In genomic region chr13:116714809-116715208, GRCm38 (mm10) we compare ENCODE assay signal across 9 mouse cellular contexts.
DNase-seq lines count a peak whose midpoint lies in the region; ATAC-seq lines count a peak whose summit lies in the region.
"Had no signal": no experiment of that assay in that cellular context is flagged by ENCODE, and none has a peak within 500 bp of the region (broad histone marks: within the 10 kb centered on the region; RNA-seq: fewer than 3 reads in every experiment).

No protein-coding gene starts in this region.

- ATAC-seq in liver, embryonic 12.5 days = no peak
- 0 out of 2 replicates have a peak, but pooled peaks have one; percentile 28 for ATAC-seq in hindbrain, embryonic 14.5 days (ENCODE audit: low FRiP score)

- H3K4me3 ChIP-seq in liver, embryonic 12.5 days = no peak overlapping the region
- no peak overlapping the region for H3K4me3 ChIP-seq in hindbrain, embryonic 14.5 days (replicated peaks; ENCODE audit: low read length)
- H3K4me3 ChIP-seq: embryonic facial prominence, embryonic 15.5 days had no signal

- DNase-seq in liver = peak; percentile 26
- DNase-seq in ZHBTc4 (ENCODE audit: low read depth, low spot score) = peak; percentile 58
- peak; percentile 56 to 59 for DNase-seq in cerebellum, postnatal 36 days
- peak; percentile 86 for DNase-seq in hindbrain, embryonic 14.5 days (ENCODE audit: low spot score)
- peak; percentile 41 to 73 for DNase-seq in left cerebral cortex, postnatal 14 days (ENCODE audit: low spot score in 2 of 2)
- peak; percentile 1 for DNase-seq in naive thymus-derived CD4-positive, alpha-beta T cell, adult 2 months (ENCODE audit: low read depth)
- no peak for DNase-seq in thymus, postnatal 36 days

- WGBS in liver, embryonic 12.5 days (ENCODE audit: insufficient replicate concordance) = 17% methylated on average over 5 of the region's 5 CpGs
- 14% methylated on average over 5 of the region's 5 CpGs for WGBS in hindbrain, embryonic 14.5 days

- H3K9ac ChIP-seq in liver, embryonic 12.5 days = no peak overlapping the region
- no peak overlapping the region for H3K9ac ChIP-seq in hindbrain, embryonic 14.5 days
- H3K9ac ChIP-seq: embryonic facial prominence, embryonic 15.5 days had no signal

- intact Hi-C loops in left cerebral cortex, postnatal 14 days (cut with DNase I) = loop anchor here (5.0 to 10.0 kb wide), 4 partner anchors 1038 to 1880 kb away; no protein-coding TSS in a partner anchor

- H3K27ac ChIP-seq in liver, embryonic 12.5 days = no peak overlapping the region
- no peak overlapping the region for H3K27ac ChIP-seq in hindbrain, embryonic 14.5 days
- H3K27ac ChIP-seq: embryonic facial prominence, embryonic 15.5 days had no signal

- peaks cover 24% of the 10 kb centered on the region for H3K27me3 ChIP-seq in liver, embryonic 12.5 days (replicated peaks)
- H3K27me3 ChIP-seq in hindbrain, embryonic 14.5 days (ENCODE audit: control insufficient read depth, insufficient read depth, low read length) = peaks cover 60% of the 10 kb centered on the region

- no peaks in the 10 kb centered on the region for H3K36me3 ChIP-seq in liver, embryonic 12.5 days
- no peaks in the 10 kb centered on the region for H3K36me3 ChIP-seq in hindbrain, embryonic 14.5 days (replicated peaks; ENCODE audit: control insufficient read depth, insufficient read depth)
- H3K36me3 ChIP-seq: embryonic facial prominence, embryonic 15.5 days had no signal

- no peaks in the 10 kb centered on the region for H3K4me1 ChIP-seq in liver, embryonic 12.5 days
- H3K4me1 ChIP-seq in hindbrain, embryonic 14.5 days (replicated peaks; ENCODE audit: control insufficient read depth, insufficient read depth, low read length) = peaks cover 5% of the 10 kb centered on the region; the same call in 1 of the 2 replicates

- no peaks in the 10 kb centered on the region for H3K9me3 ChIP-seq in liver, embryonic 12.5 days (replicated peaks)
- H3K9me3 ChIP-seq in hindbrain, embryonic 14.5 days (ENCODE audit: control insufficient read depth, low read length) = no peaks in the 10 kb centered on the region
- H3K9me3 ChIP-seq: embryonic facial prominence, embryonic 15.5 days had no signal

- H3K4me2 ChIP-seq in liver, embryonic 12.5 days = no peak overlapping the region
- H3K4me2 ChIP-seq in hindbrain, embryonic 14.5 days (replicated peaks) = no peak overlapping the region
- H3K4me2 ChIP-seq: embryonic facial prominence, embryonic 15.5 days had no signal

Comparison
In these comparisons a context has a peak if more than half of its experiments do, and no peak if none do; other contexts are left out.
1. DNase-seq: peak in liver (single experiment), ZHBTc4 (single experiment), cerebellum, postnatal 36 days (2 of 2), hindbrain, embryonic 14.5 days (single experiment), left cerebral cortex, postnatal 14 days (2 of 2) and naive thymus-derived CD4-positive, alpha-beta T cell, adult 2 months (single experiment); none in thymus, postnatal 36 days (0 of 2).